Mouse (Mus musculus) stomach, adult 2 months (tissue): ENCODE measurements around the gene Gtpbp4. TPM values are rescaled to one million over a fixed set of nuclear protein-coding genes. Genes with fewer than 3 reads are reported as not detected.

Source experiments
- polyA plus RNA-seq: library from polyadenylated mRNA; depleted of rRNA; stranded (reverse); fragments of >200 nt; gene quantifications from 2 replicates; pipeline ENCODE4 v1.2.3, GENCODE M21; 2012; rRNA removed

The Gtpbp4 gene
- 0.60 and 1.4 TPM in 2 replicates for polyA plus RNA-seq

GRCm38 (mm10) chr13:8995990-8996786 lies at the start of gene Gtpbp4:
Gene Gtpbp4 (minus strand): TSS chr13:8996083.

GRCm38 (mm10) chr13:8952563-8952962 lies 43.3 kb downstream of the Gtpbp4 start, which contains the start of gene Idi2:
Gene Idi2 (plus strand): TSS chr13:8952863.

GRCm38 (mm10) chr13:8948131-8948530 lies 47.8 kb downstream of the Gtpbp4 start, which contains the start of gene Gm9745:
Gene Gm9745 (minus strand): TSS chr13:8948231.

Other genes starting within 250 kb of the Gtpbp4 start
- gene Wdr37, start 124.2 kb downstream of the Gtpbp4 start, polyA plus RNA-seq = 1.3 and 2.6 TPM in 2 replicates
- gene Idi1, start 110.6 kb downstream of the Gtpbp4 start, polyA plus RNA-seq = 3.3 and 3.5 TPM in 2 replicates
- not detected in 2 replicates for gene Gm9745, start 47.9 kb downstream of the Gtpbp4 start, polyA plus RNA-seq
- not detected in 2 replicates for gene Idi2, start 43.2 kb downstream of the Gtpbp4 start, polyA plus RNA-seq
- gene Larp4b, start 97.8 kb upstream of the Gtpbp4 start, polyA plus RNA-seq = 9.1 and 9.3 TPM in 2 replicates